Mouse (Mus musculus) T-helper 17 cell (primary cell): Measurements from ENCODE around the gene Bdh1.

Experiments
- in situ Hi-C, 2 experiments: fragments of 300-600 bp; cut with MboI, MseI; formaldehyde crosslinking; loops; 1 replicate in 1 of 2; 2 replicates in 1 of 2; pipeline ENCODE4 v1.15.1; 2025; ENCODE audit warnings: high pct_unique_total_duplicates in 2 of 2

The Bdh1 gene

DNA sequence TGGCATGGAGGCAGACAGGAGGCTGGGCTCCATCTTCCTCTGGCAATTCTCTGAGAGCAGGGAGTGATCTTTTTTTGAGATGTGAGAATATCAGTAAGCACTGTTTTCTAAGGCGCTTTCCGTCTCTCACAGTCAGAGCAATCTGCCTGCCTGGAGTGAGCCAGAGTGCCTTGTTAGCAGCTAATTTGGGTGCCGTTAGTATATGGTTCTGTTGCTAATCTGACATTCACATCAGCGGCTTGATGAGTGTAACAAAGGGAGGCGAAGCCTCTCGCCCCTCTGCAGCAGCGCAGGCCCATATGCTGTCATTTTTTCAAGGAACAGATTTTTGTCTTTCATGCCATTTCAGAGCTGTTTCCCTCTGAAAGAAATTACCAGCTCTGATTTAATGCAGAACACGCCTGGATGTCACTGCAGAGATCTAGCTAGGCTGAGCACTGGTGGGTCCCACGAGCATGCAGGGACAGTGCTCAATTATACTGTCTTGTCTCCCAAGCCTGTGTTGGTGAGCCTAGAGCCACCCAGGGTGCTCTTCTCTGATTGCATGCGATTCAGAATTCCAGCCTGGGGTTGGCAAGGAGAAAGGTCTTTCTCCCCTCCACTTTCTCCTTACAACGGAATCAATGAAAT lies 77.7 kb downstream of the Bdh1 start:
- in situ Hi-C loops: no loop called here

DNA sequence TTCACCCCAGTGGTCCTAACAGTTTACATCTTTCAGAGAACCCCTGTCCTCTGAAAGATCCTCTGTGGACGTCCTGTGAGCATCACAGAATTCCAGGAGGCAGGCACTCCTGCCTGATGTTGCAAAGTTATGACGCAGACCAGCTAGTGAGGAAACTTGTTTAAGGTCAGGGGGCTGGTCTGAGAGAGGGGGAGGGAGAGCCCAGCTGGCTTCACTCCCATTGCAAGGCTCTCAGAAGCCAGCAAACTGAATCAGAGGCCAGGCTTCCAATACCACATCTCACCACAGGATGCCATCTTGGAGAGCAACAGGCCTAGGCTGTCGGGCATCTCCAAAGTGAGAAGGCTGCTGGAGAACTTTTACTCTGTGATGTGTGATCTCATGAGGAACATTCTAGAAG lies 78.5 kb downstream of the Bdh1 start:
- in situ Hi-C loops: no loop called here

DNA sequence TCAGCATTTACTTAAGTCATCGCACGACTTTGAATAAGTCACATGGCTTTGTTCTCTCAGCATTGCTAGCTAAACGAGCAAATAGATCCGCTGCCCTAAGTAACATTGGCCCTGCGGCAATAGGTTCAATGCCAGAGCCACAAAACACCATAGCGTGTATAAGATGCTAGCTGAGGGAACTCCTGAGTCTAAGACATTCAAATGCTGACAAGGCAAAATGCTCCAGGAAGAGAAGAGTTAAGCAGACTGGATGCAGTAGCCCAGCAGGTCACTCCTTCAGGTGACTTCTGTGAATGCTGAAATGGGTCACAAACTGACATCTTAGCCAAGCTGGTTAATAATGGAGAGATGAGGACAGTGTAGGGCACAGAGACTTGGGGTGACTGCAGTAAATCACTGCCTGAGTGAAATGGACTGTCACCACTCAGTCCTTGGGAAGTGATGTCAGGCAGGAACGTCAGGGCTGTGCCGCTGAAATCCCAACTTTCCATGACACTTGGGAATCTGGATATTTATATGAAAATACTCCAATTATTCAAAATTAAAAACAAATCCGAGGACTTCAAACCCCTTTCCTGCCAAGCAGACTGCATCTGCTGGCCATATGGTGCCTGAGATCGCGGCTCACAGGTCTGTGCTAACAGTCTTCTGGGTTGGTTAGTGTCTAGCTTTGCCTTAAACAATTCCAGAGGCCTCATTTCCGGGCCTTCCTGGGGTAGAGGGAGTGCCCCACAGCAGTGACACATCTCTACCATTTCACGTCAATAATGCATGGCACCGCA lies 79.1 kb downstream of the Bdh1 start:
- in situ Hi-C loops: no loop called here

DNA sequence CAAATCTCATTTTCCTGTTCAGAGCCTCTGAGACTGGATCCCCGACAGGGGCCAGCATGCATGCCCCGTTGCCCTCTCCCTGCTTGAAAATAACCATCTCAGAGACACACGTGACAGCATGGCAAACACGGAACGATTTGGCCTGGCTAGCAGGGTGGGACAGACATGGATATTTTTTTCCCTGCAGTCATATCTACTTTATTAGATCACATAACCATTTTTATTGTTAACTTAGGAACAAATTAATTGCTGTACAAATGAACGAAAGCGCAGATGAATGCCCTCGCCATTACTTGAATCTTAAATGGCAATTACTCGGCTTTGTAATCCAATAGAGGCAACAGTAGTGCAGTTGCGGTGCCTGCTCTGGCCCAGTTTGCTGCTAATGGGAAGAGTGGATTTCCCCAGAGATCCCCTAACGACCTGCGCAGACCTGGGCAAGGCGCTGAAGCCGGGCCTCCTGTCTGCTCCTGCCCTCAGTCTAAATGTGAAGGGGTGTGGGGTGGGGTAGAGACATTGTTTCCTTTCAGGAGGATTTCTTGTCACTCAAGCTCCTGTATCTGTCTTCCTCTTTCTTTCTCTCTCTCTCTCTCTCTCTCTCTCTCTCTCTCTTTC lies 79.8 kb downstream of the Bdh1 start:
- in situ Hi-C loops: no loop called here

DNA sequence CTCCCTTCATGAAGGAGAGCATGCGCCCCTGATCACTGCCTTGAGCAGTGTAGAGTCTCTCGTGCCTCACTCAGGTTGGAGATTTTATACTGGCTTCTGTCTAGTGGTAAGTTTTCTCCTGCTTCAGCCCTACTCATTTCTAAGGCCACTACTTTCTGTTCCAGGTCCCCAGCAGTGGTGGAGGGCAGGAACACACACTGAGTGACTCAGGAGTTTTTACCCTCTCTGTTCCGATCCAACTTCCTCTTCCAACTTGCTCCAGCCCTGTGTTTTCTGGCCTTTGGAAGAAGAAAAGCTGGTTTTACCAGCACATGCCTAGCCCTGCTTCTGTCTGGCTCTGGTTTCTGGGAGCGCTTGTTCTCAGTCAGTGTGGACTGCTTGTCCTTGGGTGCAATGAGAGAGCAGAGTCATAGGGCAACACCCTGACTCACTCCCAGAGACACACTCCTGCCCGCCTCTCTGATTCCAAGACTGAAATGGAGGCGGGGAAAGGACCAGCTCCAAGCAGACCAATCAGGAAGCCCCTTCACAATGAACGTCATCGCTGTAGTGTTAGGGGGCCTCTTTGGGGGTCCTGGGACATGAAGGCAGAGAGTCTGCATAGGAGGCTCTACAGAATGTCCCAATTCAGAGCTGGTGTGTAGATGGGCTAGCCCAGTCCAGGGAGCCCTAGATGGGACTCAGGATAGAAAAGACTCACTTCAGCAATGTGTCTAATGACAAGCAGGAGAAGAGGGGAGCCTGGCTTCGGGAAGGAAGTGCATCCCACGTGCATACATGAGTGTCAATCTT lies 84.8 kb downstream of the Bdh1 start:
- in situ Hi-C loops: no loop called here

DNA sequence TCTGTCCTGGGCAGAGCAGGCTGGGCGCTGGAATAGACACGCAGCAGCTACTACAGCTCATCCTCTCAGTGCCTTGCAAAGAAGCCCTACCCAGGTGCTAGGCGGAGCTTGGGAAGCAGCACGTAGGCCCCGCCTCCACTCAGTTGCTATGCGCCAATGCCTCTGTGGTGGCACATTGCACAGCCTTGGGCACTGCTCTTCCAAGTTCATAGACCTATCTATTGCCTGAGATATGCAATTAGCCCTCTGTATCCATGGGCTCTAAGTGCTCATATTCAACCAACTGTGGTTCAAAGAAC lies 85.3 kb downstream of the Bdh1 start:
- in situ Hi-C loops: no loop called here

DNA sequence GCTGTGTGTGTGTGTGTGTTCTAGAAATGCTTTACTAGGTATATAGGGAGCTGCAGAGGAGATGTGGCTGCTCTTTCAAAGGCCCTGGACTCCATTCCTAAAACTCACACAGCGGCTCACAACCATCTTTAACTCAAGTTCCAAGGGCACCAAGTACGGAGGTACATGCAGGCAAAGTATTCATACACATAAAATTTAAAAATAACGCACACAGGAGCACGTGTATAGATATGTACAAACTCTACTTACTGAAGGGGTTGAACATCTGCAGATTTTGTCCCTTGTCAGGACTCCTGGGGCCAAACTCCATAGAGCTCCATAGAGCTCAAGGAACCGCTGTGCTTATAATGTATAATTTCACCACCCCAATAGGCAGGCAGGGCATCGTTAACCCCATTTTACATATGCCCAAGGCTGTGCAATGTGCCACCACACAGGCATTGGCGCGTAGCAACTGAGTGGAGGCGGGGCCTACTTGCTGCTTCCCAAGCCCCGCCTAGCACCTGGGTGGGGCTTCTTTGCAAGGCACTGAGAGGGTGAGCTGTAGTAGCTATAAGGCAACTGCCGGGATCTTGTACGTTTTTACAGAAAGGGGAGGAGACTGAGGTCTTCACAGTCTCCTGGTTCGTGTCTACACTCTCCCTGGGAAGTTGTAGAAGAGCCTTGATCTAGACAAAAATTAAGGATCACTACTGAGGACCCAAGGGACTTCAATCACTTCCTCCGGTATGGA lies 85.9 kb downstream of the Bdh1 start:
- in situ Hi-C loops: no loop called here
